Mouse (Mus musculus): ENCODE data around the gene Gnai3. TPM values are rescaled to one million over a fixed set of nuclear protein-coding genes. Genes with fewer than 3 reads are reported as not detected.

Gene Gnai3
- polyA plus RNA-seq (2012; rRNA removed; ENCODE audit: low replicate concordance): 12.4 and 25.6 TPM in 2 replicates

GRCm38 (mm10) chr3:108145534-108146445 is at the start of gene Gnai3:
TSS of gene Gnai3 (minus strand) at chr3:108146146.

GRCm38 (mm10) chr3:108186098-108187047 is 40.4 kb upstream of the Gnai3 start, which contains the start of gene Amigo1:
TSS of gene Amigo1 (plus strand) at chr3:108186335.

DNA sequence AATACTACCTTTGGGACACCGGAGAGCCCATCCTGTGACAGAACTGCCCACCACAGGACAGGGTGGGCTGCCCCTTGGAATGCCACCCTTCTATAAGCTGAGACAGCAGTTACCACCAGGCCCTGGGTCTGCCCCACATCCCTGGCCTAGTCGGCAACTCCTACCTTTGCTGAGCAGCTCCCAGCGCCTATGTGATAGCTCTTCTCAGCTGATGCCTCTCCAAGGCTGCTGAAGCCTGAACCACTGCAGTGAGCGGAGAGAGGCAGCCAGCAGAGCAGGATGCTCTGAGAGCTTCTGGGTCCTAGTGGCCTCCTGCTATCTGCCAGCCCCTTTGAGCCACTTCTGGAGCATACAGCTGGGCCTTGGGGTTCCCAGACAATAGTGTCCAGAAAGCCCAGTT is 8.7 kb upstream of the Gnai3 start, which contains the start of gene Gpr61:
Gpr61 (minus strand) TSS at position 227 of the 400 bp plus-strand sequence.

DNA sequence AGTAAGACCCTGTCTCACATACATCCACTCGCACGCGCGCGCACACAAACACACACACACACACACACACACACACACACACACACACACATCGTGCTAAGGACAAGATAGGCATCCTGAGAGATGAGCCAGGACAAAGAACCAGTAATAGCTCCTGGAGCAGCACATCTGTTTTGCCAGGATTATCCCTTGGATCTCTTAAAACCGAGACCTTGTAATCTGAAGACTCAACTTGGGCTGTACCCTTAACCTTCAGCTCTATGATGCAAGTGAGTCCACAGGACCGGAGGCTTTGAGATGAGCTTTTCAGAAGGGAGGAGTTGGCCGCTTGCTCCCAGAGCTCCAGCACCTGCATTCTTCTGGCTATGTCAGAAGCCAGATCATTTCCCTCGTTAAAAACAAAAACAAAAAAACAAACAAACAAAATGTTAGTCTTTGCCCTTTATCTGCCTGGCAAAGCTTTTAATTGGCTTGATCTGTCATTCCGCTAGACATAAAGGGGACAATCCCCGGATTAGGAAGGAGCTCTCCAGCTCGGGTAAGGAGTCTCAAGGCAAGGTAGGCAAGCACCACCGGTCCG is 53.3 kb downstream of the Gnai3 start, which contains the start of gene Gnat2:
Gnat2 (plus strand) TSS at position 254 of the 580 bp plus-strand sequence.

DNA sequence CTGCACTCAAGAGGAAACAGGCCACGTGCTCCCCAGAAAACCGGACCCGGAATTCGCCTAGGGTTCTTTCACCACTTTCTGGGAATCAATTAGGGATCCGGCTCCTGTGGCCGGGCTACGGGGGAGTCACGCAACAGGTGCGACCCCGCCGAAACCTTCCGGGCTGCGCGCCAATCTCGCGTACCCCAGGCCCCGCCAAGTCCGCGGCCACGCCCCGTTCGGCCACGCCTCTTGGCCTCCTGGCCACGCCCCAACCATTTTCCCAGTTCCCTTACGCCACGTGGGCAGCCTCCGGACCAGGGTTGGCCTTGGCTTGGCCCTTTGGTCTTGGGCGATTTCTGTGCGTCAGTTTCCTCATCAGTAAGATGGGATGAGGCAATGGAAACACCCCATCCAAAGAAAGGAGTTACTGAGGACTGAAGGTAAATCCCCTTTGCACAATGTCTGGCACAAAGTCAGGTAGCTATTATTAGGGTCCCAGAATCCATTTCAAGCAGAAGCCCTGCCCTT is 59.4 kb downstream of the Gnai3 start, which contains the start of gene Ampd2:
Ampd2 (minus strand) TSS at position 182 of the 510 bp plus-strand sequence.

Other genes starting within 250 kb of the Gnai3 start
- 4.8 and 13.3 TPM in 2 replicates for gene Gstm7, start 214.3 kb downstream of the Gnai3 start, polyA plus RNA-seq (2012; rRNA removed; ENCODE audit: low replicate concordance)
- 1.0 and 2.0 TPM in 2 replicates for gene Gstm6, start 202.4 kb downstream of the Gnai3 start, polyA plus RNA-seq (2012; rRNA removed; ENCODE audit: low replicate concordance)
- 1.1 TPM in 1 of 2 replicates, not detected in the other for gene Gstm3, start 176.9 kb downstream of the Gnai3 start, polyA plus RNA-seq (2012; rRNA removed; ENCODE audit: low replicate concordance)
- gene Gstm2, start 159.7 kb downstream of the Gnai3 start, polyA plus RNA-seq (2012; rRNA removed; ENCODE audit: low replicate concordance): 110 and 283 TPM in 2 replicates
- gene Gstm1, start 128.2 kb downstream of the Gnai3 start, polyA plus RNA-seq (2012; rRNA removed; ENCODE audit: low replicate concordance): 833 and 1,200 TPM in 2 replicates
- gene Gstm4, start 101.3 kb downstream of the Gnai3 start, polyA plus RNA-seq (2012; rRNA removed; ENCODE audit: low replicate concordance): 18.5 and 36.0 TPM in 2 replicates
- 116 and 159 TPM in 2 replicates for gene Ampd2, start 59.5 kb downstream of the Gnai3 start, polyA plus RNA-seq (2012; rRNA removed; ENCODE audit: low replicate concordance)
- 0.10 and 0.18 TPM in 2 replicates for gene Gnat2, start 53.4 kb downstream of the Gnai3 start, polyA plus RNA-seq (2012; rRNA removed; ENCODE audit: low replicate concordance)
- gene Gpr61, start 8.7 kb upstream of the Gnai3 start, polyA plus RNA-seq (2012; rRNA removed; ENCODE audit: low replicate concordance): not detected in 2 replicates
- gene Amigo1, start 40.2 kb upstream of the Gnai3 start, polyA plus RNA-seq (2012; rRNA removed; ENCODE audit: low replicate concordance): 27.8 and 29.8 TPM in 2 replicates
- gene Cyb561d1, start 55.1 kb upstream of the Gnai3 start, polyA plus RNA-seq (2012; rRNA removed; ENCODE audit: low replicate concordance): 10.7 and 11.1 TPM in 2 replicates
- gene Atxn7l2, start 64.8 kb upstream of the Gnai3 start, polyA plus RNA-seq (2012; rRNA removed; ENCODE audit: low replicate concordance): 8.3 and 10.7 TPM in 2 replicates
- 67.2 TPM in 1 of 2 replicates, not detected in the other for gene Sypl2, start 80.5 kb upstream of the Gnai3 start, polyA plus RNA-seq (2012; rRNA removed; ENCODE audit: low replicate concordance)
- 24.1 and 63.3 TPM in 2 replicates for gene Psma5, start 110.8 kb upstream of the Gnai3 start, polyA plus RNA-seq (2012; rRNA removed; ENCODE audit: low replicate concordance)
- gene Sort1, start 137.9 kb upstream of the Gnai3 start, polyA plus RNA-seq (2012; rRNA removed; ENCODE audit: low replicate concordance): 76.0 and 116 TPM in 2 replicates
- not detected in 2 replicates for gene Mybphl, start 218.8 kb upstream of the Gnai3 start, polyA plus RNA-seq (2012; rRNA removed; ENCODE audit: low replicate concordance)
- gene Psrc1, start 237.7 kb upstream of the Gnai3 start, polyA plus RNA-seq (2012; rRNA removed; ENCODE audit: low replicate concordance): 4.8 and 6.7 TPM in 2 replicates